Mouse (Mus musculus): ENCODE results near the gene Rps6ka2.

DNA sequence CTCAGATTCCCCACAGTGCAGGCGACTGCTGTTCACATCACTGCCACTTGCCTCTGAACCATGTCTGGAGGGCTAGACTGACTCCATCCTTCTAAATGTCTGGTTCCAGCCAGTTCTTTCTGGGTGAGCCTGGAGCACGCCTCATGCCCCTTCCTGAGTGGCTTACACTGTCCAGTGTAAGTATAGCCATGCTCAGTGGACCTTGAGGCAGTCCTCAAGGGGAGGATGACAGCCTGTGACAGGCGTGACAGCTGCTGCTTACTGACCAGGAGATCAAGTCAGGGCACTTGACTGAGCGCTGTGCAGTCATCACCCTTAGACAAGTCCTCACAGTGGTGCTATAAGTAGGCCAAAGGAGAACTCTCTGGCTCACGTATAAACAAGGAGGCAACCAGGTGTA lies 94.7 kb downstream of the Rps6ka2 start:
- TF ChIP-seq CTCF (IDR thresholded peaks at IDR 0.05; ENCODE audit: extremely low read depth, insufficient read length, insufficient replicate concordance, low read depth, low read length) (no peak), POLR2A (IDR thresholded peaks at IDR 0.05; ENCODE audit: low read depth, low read length) (no peak)

All from small intestine, adult 2 months (tissue).